Mouse (Mus musculus) embryonic facial prominence, embryonic 15.5 days (tissue): ENCODE measurements around the gene Kxd1. TPM values are rescaled to one million over a fixed set of nuclear protein-coding genes. Genes with fewer than 3 reads are reported as not detected.

Source experiments
- ATAC-seq: fragments of 200-750 bp; cut with Nextera tagmentation; 2 replicates; pipeline ENCODE4 v1.8.0; 2017; ENCODE audit warnings: low read depth, moderate TSS enrichment; ENCODE audit not compliant: insufficient number of reproducible peaks, low FRiP score, low TSS enrichment
- H3K27ac ChIP-seq: fragments of 300-500 bp; sonication (generic); replicated peaks from 2 replicates; pipeline ENCODE4 v1.5.1; 2015; ENCODE audit warnings: mild to moderate bottlenecking, inconsistent platforms
- H3K27me3 ChIP-seq: fragments of 300-500 bp; sonication (generic); 2 replicates; pipeline ENCODE4 v1.6.1; 2015; ENCODE audit warnings: inconsistent platforms
- H3K36me3 ChIP-seq: fragments of 300-500 bp; sonication (generic); 2 replicates; pipeline ENCODE4 v1.6.1; 2015; ENCODE audit warnings: mild to moderate bottlenecking, inconsistent platforms
- H3K4me1 ChIP-seq: fragments of 300-500 bp; sonication (generic); 2 replicates; pipeline ENCODE4 v1.6.1; 2015; ENCODE audit warnings: inconsistent platforms
- H3K4me2 ChIP-seq: fragments of 300-500 bp; sonication (generic); replicated peaks from 2 replicates; pipeline ENCODE4 v1.6.1; 2015; ENCODE audit warnings: mild to moderate bottlenecking, inconsistent platforms
- H3K4me3 ChIP-seq: fragments of 300-500 bp; sonication (generic); replicated peaks from 2 replicates; pipeline ENCODE4 v1.5.1; 2015; ENCODE audit warnings: mild to moderate bottlenecking, inconsistent platforms
- H3K9ac ChIP-seq: fragments of 300-500 bp; sonication (generic); 2 replicates; pipeline ENCODE4 v1.6.1; 2015; ENCODE audit warnings: inconsistent platforms
- H3K9me3 ChIP-seq: fragments of 300-500 bp; sonication (generic); replicated peaks from 2 replicates; pipeline ENCODE4 v1.6.1; 2016; ENCODE audit warnings: inconsistent platforms
- WGBS: fragments of 180-500 bp; shearing (Covaris S2); methylation state at CpG from one replicate; pipeline ENCODE4 v1.1.7; 2015; 5-methylcytosine and 5-hydroxymethylcytosine counted together
- polyA plus RNA-seq: library from polyadenylated mRNA; unstranded; fragments of >200 nt; fragmentation: Nextera tagmentation; extraction: Ambion mirVana; gene quantifications from 2 replicates; pipeline ENCODE4 v1.2.1, GENCODE M21; 2015

Kxd1 gene
- polyA plus RNA-seq, 1 experiment from 2014 or later: 59.1 TPM

DNA sequence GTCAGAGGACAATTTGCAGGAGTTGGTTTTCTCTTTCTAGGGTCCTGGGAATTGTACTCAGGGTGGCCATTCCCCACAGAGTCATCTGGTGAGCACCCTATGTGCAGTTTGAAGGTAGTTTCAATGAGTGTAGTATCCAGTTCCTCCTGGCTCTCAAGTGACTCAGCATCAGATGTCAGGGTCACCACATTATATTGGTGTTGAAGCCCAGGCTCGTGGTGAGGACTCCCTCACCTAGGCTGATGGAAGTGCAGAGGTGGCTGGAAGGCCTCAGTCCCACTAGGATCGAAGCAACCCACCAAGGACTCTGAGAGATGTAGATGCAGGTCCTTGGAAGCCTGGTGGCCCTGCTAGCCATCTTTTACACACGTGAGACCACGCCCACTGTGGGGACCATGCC lies 18.7 kb upstream of the Kxd1 start:
- no peak overlapping the region for H3K27ac ChIP-seq
- WGBS: 83% methylated on average over 4 of the region's 4 CpGs
- no peak overlapping the region for H3K9ac ChIP-seq
- H3K4me2 ChIP-seq: no peak overlapping the region
- H3K36me3 ChIP-seq: no peaks in the 10 kb centered on the region
- peaks cover 14% of the 10 kb centered on the region for H3K4me1 ChIP-seq
- H3K4me3 ChIP-seq: no peak overlapping the region
- ATAC-seq: no peak
- H3K27me3 ChIP-seq: no peaks in the 10 kb centered on the region
- no peaks in the 10 kb centered on the region for H3K9me3 ChIP-seq

DNA sequence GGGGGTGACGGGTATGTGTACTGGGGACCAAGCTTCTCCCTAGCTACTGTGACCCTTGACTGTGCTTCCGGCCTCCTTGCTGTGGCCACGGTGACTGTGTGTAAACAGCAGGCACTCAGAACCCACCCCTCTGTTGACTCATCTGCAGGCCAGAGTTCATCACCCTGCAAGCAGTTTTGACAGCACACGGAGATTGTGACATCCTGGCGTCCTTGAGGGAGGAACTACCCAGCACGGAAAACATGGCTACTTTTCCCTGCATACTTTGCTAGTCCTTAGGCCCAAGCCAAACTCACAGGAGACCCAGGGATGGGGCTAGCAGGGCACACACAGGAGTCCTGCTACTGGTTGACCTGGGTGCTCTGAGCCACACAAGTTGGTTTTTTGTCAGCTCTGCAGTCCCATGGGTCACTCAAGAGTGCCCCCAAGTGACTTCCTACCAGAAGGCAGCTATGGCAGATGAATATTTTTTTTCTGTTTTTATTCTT lies 16.5 kb upstream of the Kxd1 start:
- H3K4me1 ChIP-seq: peaks cover 24% of the 10 kb centered on the region
- H3K27ac ChIP-seq: no peak overlapping the region
- no peak overlapping the region for H3K4me2 ChIP-seq
- WGBS: 63% methylated on average over 6 of the region's 6 CpGs
- ATAC-seq: no peak
- H3K9ac ChIP-seq: no peak overlapping the region
- H3K9me3 ChIP-seq: no peaks in the 10 kb centered on the region
- no peaks in the 10 kb centered on the region for H3K27me3 ChIP-seq
- H3K4me3 ChIP-seq: no peak overlapping the region
- H3K36me3 ChIP-seq: no peaks in the 10 kb centered on the region

DNA sequence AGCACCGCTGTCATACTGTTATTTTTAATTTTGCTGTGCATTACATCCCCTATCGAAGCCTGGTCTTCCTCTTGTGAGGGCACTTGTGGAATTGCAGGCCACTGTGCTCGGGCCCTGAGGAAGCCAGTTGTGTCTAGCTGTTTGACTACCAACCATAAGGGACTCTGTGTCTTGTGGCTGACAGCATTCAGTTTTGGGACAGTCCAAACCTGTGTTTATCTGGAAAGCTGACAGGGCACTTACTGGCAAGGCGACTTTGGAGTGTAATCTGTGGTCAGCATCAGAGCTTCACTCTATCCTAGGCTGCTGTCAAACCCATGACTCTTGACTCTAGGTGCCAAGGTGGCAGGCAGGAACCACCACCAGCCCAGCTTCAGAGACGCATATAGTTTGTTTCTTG lies 13.3 kb upstream of the Kxd1 start:
- H3K27me3 ChIP-seq: no peaks in the 10 kb centered on the region
- H3K9ac ChIP-seq: 0 out of 2 replicates have a peak overlapping the region, but pooled peaks have one; percentile 90
- no peak for ATAC-seq
- peak overlapping the region; percentile 91 for H3K4me3 ChIP-seq
- H3K27ac ChIP-seq: peak overlapping the region; percentile 49; the same call in 1 of the 2 replicates
- 81% methylated on average over 5 of the region's 5 CpGs for WGBS
- H3K9me3 ChIP-seq: no peaks in the 10 kb centered on the region
- H3K4me2 ChIP-seq: peak overlapping the region; percentile 80
- peaks cover 28% of the 10 kb centered on the region for H3K4me1 ChIP-seq
- H3K36me3 ChIP-seq: peaks cover 14% of the 10 kb centered on the region

DNA sequence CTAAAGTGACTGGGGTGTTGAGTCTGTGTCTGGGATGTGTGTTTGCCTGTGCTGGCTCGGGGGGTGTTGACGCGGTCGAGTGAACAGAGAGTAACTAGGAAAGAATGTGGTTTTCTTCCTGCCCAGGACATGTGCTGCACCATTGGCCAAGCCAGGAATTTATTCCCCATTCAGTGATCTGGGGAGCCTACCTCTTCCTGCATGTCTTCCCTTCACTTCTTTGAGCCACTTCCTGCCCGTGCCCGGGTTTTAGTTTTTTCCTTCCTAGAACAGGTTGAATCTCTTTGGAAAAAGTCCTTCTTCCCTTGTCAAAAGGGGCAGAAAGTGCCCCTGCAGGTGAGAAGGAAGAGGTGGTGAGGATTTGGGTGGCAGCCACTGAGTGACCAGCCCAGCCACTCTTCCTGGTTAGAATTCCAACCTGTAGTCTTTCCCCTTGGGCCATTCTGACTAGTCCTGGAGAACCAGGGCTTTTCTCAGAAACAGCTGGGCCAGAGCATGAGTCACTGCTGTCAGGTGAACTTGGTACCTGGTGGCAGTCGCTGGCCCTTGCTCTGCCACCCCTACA lies 12.8 kb upstream of the Kxd1 start:
- Histone ChIP-seq H3K4me3 (peak overlapping the region; percentile 91), H3K9me3 (no peaks in the 10 kb centered on the region), H3K9ac (peak overlapping the region; percentile 90), H3K4me1 (peaks cover 28% of the 10 kb centered on the region), H3K27ac (peak overlapping the region; percentile 49; the same call in 1 of the 2 replicates), H3K36me3 (peaks cover 19% of the 10 kb centered on the region), H3K4me2 (peak overlapping the region; percentile 80), H3K27me3 (no peaks in the 10 kb centered on the region)
- no peak for ATAC-seq
- WGBS: 30% methylated on average over 7 of the region's 7 CpGs

DNA sequence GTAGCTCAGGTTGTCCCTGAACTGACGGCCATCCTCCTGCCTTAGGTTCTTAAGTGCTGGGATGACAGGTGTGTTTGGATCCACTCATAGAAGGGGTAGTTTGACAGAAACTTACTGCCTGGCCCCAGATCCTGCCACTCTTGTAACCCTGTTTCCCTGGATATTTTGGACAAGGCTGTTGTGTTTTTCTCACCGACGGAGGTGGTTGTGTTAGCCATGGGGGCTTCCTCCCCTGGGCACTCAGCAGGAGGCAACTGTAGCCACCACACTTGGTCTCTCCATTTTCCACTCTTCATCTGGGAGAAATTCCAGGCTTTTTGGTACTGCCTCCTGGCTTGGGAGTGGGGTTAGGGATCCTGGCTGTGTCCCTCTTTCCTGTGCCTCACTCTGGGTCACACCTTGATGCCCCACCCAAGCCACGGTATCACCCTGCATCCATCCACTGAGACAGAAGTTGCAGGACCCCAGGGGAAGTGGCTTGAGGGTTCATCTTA lies 12.3 kb upstream of the Kxd1 start:
- Histone ChIP-seq H3K4me1 (peaks cover 28% of the 10 kb centered on the region), H3K36me3 (peaks cover 24% of the 10 kb centered on the region), H3K27ac (peak overlapping the region; percentile 98), H3K9me3 (no peaks in the 10 kb centered on the region), H3K27me3 (no peaks in the 10 kb centered on the region), H3K4me2 (peak overlapping the region; percentile 80), H3K4me3 (peak overlapping the region; percentile 91), H3K9ac (peak overlapping the region; percentile 90)
- 3% methylated on average over 4 of the region's 4 CpGs for WGBS
- no peak for ATAC-seq

DNA sequence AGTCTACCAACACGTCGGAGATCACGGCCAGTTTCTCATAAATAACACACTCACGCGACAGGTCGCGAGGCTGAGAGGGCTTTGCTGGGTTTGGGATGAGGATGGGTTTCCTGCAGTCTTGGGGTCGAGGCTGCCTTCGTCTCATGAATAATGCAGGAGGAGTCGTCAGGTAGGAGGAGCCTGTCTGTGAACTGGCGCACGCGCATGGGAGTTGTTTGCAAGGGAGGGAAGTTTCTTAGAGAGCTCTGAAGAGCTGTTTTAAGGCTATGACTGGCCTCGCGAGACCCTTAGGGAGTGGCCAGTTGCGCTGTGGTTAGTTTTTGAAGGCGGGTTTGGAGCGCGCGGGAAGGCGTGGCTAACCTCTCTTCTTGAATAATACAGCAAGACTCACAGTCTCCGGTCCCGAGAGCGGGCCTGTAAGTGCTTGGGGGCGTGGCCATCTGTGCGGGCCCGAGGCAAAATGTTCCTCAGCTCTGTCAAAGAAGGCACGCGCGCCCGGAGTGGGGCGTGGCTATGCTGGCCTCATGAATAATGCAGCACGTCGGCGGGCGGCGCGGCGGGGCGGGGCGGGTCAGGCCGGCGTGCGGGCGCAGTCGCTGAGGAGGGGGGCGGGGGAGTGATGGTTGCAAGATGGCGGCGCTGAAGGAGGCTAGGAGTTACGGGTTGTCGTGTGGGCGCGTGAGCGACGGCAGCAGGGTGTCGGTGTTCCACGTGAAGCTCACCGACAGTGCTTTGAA lies 11.5 kb upstream of the Kxd1 start, which contains the start of gene Ell:
Ell (plus strand) TSS at position 381 of the 737 bp plus-strand sequence.
- Histone ChIP-seq H3K4me3 (peak within 1 kb of the TSS; percentile 91), H3K4me2 (peak within 1 kb of the TSS; percentile 80), H3K9me3 (no peaks in the 10 kb centered on the region), H3K36me3 (peaks cover 32% of the 10 kb centered on the region), H3K9ac (peak within 1 kb of the TSS; percentile 90), H3K27ac (peak within 1 kb of the TSS; percentile 98), H3K4me1 (peaks cover 28% of the 10 kb centered on the region), H3K27me3 (no peaks in the 10 kb centered on the region)
- under 1% methylated on average over 58 of the region's 58 CpGs for WGBS
- ATAC-seq: peak; percentile 92

DNA sequence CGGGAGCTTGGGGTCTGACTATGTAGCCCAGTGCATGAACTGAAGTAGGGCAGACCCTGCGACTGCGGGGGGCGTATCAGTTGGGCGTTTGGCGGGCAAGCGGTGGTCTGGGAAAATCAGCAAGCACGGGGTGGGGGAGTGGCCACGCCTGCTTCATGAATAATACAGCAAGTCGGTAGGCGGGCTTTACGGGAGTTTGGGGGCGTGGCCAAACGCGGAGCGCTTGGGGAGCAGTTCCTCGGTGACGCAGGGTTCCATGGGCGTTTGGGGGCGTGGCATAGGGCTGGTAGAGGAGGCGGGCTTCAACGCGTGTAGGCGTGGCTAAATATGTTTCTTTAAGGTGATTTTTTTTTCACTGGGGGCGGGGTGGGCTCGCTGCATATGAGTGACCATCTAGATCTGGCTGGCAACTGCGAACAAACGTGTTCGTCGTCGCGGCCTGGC lies 10.9 kb upstream of the Kxd1 start:
- H3K4me3 ChIP-seq: peak overlapping the region; percentile 91

DNA sequence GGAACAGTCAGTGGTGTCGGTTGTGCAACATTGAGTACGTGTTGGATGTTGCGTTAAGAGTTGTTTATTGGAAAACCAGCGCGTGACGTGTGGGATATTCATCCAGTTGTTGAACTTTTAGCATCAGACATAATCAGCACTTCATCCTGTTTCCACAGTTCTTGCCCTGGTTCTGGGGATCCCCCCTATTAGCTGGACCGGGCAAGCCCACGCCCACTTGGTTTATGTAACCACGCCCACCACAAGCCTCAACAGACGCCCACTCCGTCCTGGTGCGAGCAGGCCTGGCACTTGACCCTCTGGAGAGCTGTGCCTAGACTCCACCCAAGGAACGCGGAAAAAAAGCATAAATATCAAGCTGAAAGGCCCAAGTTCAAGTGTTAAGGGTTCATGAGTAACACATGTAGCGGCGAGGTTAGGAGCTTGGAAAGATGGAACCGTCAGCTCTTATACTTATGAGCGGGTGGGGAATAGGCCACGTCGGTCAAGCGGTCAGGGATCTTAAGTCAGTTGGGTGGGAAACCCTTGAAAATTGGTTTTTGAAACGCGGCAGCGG lies 10.3 kb upstream of the Kxd1 start:
- Histone ChIP-seq H3K27me3 (no peaks in the 10 kb centered on the region), H3K4me2 (peak overlapping the region; percentile 80), H3K27ac (peak overlapping the region; percentile 84), H3K9me3 (no peaks in the 10 kb centered on the region), H3K9ac (peak overlapping the region; percentile 31), H3K4me1 (peaks cover 28% of the 10 kb centered on the region), H3K36me3 (peaks cover 44% of the 10 kb centered on the region), H3K4me3 (peak overlapping the region; percentile 91)
- WGBS: 14% methylated on average over 24 of the region's 24 CpGs
- no peak for ATAC-seq

More for the DNA sequence above, 10.9 kb upstream of the Kxd1 start:
- WGBS: under 1% methylated on average over 32 of the region's 32 CpGs
- peaks cover 28% of the 10 kb centered on the region for H3K4me1 ChIP-seq
- no peaks in the 10 kb centered on the region for H3K9me3 ChIP-seq
- H3K9ac ChIP-seq: peak overlapping the region; percentile 31
- ATAC-seq: peak; percentile 84
- H3K36me3 ChIP-seq: peaks cover 38% of the 10 kb centered on the region
- H3K4me2 ChIP-seq: peak overlapping the region; percentile 80
- no peaks in the 10 kb centered on the region for H3K27me3 ChIP-seq
- H3K27ac ChIP-seq: peak overlapping the region; percentile 98

DNA sequence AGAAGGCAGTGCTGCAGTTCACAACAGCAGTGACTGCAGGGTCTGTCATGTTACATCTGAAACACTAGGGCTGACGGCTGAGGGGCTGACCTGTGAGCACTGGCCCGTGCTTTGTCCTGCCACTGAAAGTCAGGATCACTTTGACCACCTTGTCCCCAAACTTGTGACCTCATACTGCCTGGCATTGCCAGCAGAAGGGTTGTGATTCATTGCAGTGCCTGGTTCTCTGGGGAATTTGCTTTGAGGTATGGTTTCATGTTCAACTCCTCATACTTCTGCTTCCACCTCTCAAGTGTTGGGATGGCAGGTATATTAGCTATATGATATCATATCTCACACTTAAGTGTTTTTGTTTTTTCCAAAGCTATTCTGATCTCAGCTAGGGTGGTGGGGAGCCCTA lies 7.9 kb upstream of the Kxd1 start:
- no peak overlapping the region for H3K4me3 ChIP-seq
- peaks cover 68% of the 10 kb centered on the region for H3K36me3 ChIP-seq
- H3K27me3 ChIP-seq: no peaks in the 10 kb centered on the region
- 79% methylated on average over 2 of the region's 2 CpGs for WGBS
- no peak overlapping the region for H3K9ac ChIP-seq
- H3K9me3 ChIP-seq: no peaks in the 10 kb centered on the region
- no peak overlapping the region for H3K4me2 ChIP-seq
- ATAC-seq: no peak
- H3K4me1 ChIP-seq: peaks cover 16% of the 10 kb centered on the region
- H3K27ac ChIP-seq: no peak overlapping the region

DNA sequence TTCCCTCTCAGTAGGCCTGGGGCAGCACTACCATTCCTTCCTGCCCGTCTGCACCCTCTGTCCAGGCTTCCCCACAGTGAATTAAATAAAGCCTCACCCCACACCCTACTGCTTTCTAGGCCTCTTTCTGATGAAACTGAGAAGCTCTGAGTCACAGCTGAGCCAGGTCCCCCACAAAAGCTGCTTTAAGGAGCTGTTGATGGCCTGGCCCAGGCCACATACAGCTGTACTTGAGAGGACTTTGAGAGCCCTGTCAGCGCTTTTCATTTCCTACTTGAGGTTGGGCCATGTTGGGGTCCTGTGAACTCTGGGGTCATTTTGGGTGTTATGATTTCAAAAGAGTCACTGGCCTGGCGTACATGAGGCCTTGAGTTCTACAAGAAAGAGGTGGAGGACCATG lies 7.5 kb upstream of the Kxd1 start:
- H3K9ac ChIP-seq: no peak overlapping the region
- H3K4me3 ChIP-seq: no peak overlapping the region
- no peaks in the 10 kb centered on the region for H3K9me3 ChIP-seq
- WGBS: 89% methylated on average over 3 of the region's 3 CpGs
- ATAC-seq: no peak
- H3K27me3 ChIP-seq: no peaks in the 10 kb centered on the region
- peaks cover 73% of the 10 kb centered on the region for H3K36me3 ChIP-seq
- peaks cover 11% of the 10 kb centered on the region for H3K4me1 ChIP-seq
- no peak overlapping the region for H3K4me2 ChIP-seq
- H3K27ac ChIP-seq: no peak overlapping the region

DNA sequence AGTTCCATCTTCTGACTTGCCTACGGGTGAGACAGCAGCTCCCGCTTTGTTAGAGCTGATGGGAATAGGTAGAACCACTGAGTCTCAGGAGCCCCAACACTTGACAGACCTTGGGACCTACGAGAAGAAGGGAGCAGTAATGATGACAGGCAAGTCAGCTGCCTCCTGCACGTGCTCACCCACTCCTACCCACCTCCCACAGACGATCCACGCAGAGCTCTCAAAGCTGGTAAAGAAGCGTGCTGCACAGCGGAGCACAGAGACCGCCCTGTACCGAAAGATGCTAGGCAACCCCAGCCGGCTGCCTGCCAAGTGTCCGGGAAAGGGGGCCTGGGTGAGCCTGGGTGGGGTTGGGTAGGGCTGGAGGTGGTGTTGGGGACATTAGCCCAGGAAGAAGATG lies 6.5 kb upstream of the Kxd1 start:
- Histone ChIP-seq H3K27me3 (no peaks in the 10 kb centered on the region), H3K4me1 (peaks cover 14% of the 10 kb centered on the region), H3K4me3 (no peak overlapping the region), H3K9ac (no peak overlapping the region), H3K27ac (no peak overlapping the region), H3K4me2 (no peak overlapping the region), H3K9me3 (no peaks in the 10 kb centered on the region), H3K36me3 (peaks cover 80% of the 10 kb centered on the region)
- WGBS: 92% methylated on average over 12 of the region's 12 CpGs
- no peak for ATAC-seq
